ENCODE assay signal across 8 mouse cellular contexts in genomic region chr19:36349487-36349955, GRCm38 (mm10). TPM values are rescaled to one million over a fixed set of nuclear protein-coding genes. Genes with fewer than 3 reads are reported as not detected.
DNase-seq lines count a peak whose midpoint lies in the region; ATAC-seq and TF ChIP-seq lines count a peak whose summit lies in the region.

No protein-coding gene starts in this region.

- H3K4me3 ChIP-seq in left cerebral cortex, adult 2 months, result peak overlapping the region; percentile 95
- peak overlapping the region; percentile 76 for H3K4me3 ChIP-seq in embryonic facial prominence, embryonic 12.5 days
- peak overlapping the region; percentile 75 for H3K4me3 ChIP-seq in kidney, embryonic 15.5 days (replicated peaks)
- peak overlapping the region; percentile 78 for H3K4me3 ChIP-seq in neural tube, embryonic 12.5 days

- H3K27ac ChIP-seq in left cerebral cortex, adult 2 months, result peak overlapping the region; percentile 97; the same call in 1 of the 2 replicates
- no peak overlapping the region for H3K27ac ChIP-seq in embryonic facial prominence, embryonic 12.5 days
- H3K27ac ChIP-seq in kidney, embryonic 15.5 days, result no peak overlapping the region
- no peak overlapping the region for H3K27ac ChIP-seq in neural tube, embryonic 12.5 days

- H3K4me2 ChIP-seq in embryonic facial prominence, embryonic 12.5 days (replicated peaks), result peak overlapping the region; percentile 99
- peak overlapping the region; percentile 100 for H3K4me2 ChIP-seq in kidney, embryonic 15.5 days
- H3K4me2 ChIP-seq in neural tube, embryonic 12.5 days (replicated peaks), result peak overlapping the region; percentile 100

- no peak for DNase-seq in left cerebral cortex, adult 2 months (ENCODE audit: extremely low spot score in 1 of 2, low spot score in 2 of 2)
- DNase-seq in left cerebral cortex, postnatal 25 days (ENCODE audit: low spot score in 2 of 2), result no peak
- no peak for DNase-seq in right cerebral cortex, adult 2 months (ENCODE audit: low spot score in 2 of 2)
- DNase-seq in yolk sac, embryonic 10.5 days (ENCODE audit: low spot score), result no peak
- no peak for DNase-seq in gastrocnemius, postnatal 14 days

- no peak for ATAC-seq in embryonic facial prominence, embryonic 12.5 days (ENCODE audit: insufficient number of reproducible peaks, insufficient read depth, low FRiP score, low TSS enrichment)
- no peak for ATAC-seq in kidney, embryonic 15.5 days (replicated peaks; ENCODE audit: low FRiP score)
- no peak for ATAC-seq in neural tube, embryonic 12.5 days (ENCODE audit: low FRiP score, low read depth)

- H3K27me3 ChIP-seq in embryonic facial prominence, embryonic 12.5 days, result peaks cover 44% of the 10 kb centered on the region
- H3K27me3 ChIP-seq in kidney, embryonic 15.5 days, result peaks cover 71% of the 10 kb centered on the region
- peaks cover 54% of the 10 kb centered on the region for H3K27me3 ChIP-seq in neural tube, embryonic 12.5 days (replicated peaks)

- 5% methylated on average over 15 of the region's 15 CpGs for WGBS in embryonic facial prominence, embryonic 12.5 days
- 3% methylated on average over 13 of the region's 15 CpGs for WGBS in kidney, embryonic 15.5 days
- 3% methylated on average over 15 of the region's 15 CpGs for WGBS in neural tube, embryonic 12.5 days

- H3K9me3 ChIP-seq in embryonic facial prominence, embryonic 12.5 days, result no peaks in the 10 kb centered on the region
- H3K9me3 ChIP-seq in kidney, embryonic 15.5 days (replicated peaks), result no peaks in the 10 kb centered on the region
- no peaks in the 10 kb centered on the region for H3K9me3 ChIP-seq in neural tube, embryonic 12.5 days

- H3K9ac ChIP-seq in embryonic facial prominence, embryonic 12.5 days, result peak overlapping the region; percentile 49; the same call in 1 of the 2 replicates
- H3K9ac ChIP-seq in kidney, embryonic 15.5 days, result 0 out of 2 replicates have a peak overlapping the region, but pooled peaks have one; percentile 55
- 0 out of 2 replicates have a peak overlapping the region, but pooled peaks have one; percentile 57 for H3K9ac ChIP-seq in neural tube, embryonic 12.5 days

- intact Hi-C loops in left cerebral cortex, adult 2 months (cut with DNase I), result loop anchor here (5.0 kb wide), 2 partner anchors 142 to 237 kb away; no protein-coding TSS in a partner anchor
- intact Hi-C loops in left cerebral cortex, postnatal 25 days (cut with DNase I), result loop anchor here (1.0 to 5.0 kb wide), 3 partner anchors 58 to 167 kb away; no protein-coding TSS in a partner anchor
- intact Hi-C loops in gastrocnemius, postnatal 14 days (cut with DNase I; ENCODE audit: low total_unique reads), result loop anchor here (10.0 kb wide), 1 partner anchor 165 kb away; no protein-coding TSS in a partner anchor

- H3K36me3 ChIP-seq in embryonic facial prominence, embryonic 12.5 days, result no peaks in the 10 kb centered on the region
- no peaks in the 10 kb centered on the region for H3K36me3 ChIP-seq in kidney, embryonic 15.5 days
- no peaks in the 10 kb centered on the region for H3K36me3 ChIP-seq in neural tube, embryonic 12.5 days

- H3K4me1 ChIP-seq in embryonic facial prominence, embryonic 12.5 days, result no peaks in the 10 kb centered on the region
- peaks cover 5% of the 10 kb centered on the region for H3K4me1 ChIP-seq in kidney, embryonic 15.5 days
- peaks cover 5% of the 10 kb centered on the region; the same call in 1 of the 2 replicates for H3K4me1 ChIP-seq in neural tube, embryonic 12.5 days

- no peak for TF ChIP-seq CTCF in left cerebral cortex, adult 2 months (IDR thresholded peaks at IDR 0.05)

RNA-seq across cellular contexts. Expression of gene Pcgf5, which starts 1.4 kb away (rescaled TPM):
- total RNA-seq in left cerebral cortex, adult 2 months (2021), result 10 to 100 TPM; 27.8 to 28.1 TPM
- total RNA-seq in left cerebral cortex, postnatal 25 days (2021), result 10 to 100 TPM; 19.5 to 20.1 TPM
- polyA plus RNA-seq in embryonic facial prominence, embryonic 12.5 days (2016; fragmentation: Nextera tagmentation; extraction: Ambion mirVana), result 7.0 and 9.3 TPM in 2 replicates
- 8.4 and 8.7 TPM in 2 replicates for polyA plus RNA-seq in kidney, embryonic 15.5 days (2015; fragmentation: Nextera tagmentation; extraction: Ambion mirVana)
- polyA plus RNA-seq in neural tube, embryonic 12.5 days (2016; fragmentation: Nextera tagmentation; extraction: Ambion mirVana), result 8.4 and 8.8 TPM in 2 replicates
- 10 to 100 TPM; 14.9 to 16.5 TPM for total RNA-seq in gastrocnemius, postnatal 14 days (2021)
